Mouse (Mus musculus) testis, adult 2 months (tissue): ENCODE data around the gene Arid2.

Experiments used
- CTCF ChIP-seq: fragments of 200-500 bp; IDR thresholded peaks from 2 replicates; pipeline ENCODE4 v1.5.1; 2012; ENCODE audit warnings: low read depth, mild to moderate bottlenecking, inconsistent platforms, low read length, moderate library complexity; ENCODE audit not compliant: control insufficient read depth, insufficient read depth, insufficient replicate concordance
- POLR2A ChIP-seq: fragments of 200-500 bp; IDR thresholded peaks from 2 replicates; pipeline ENCODE4 v1.6.1; 2012; ENCODE audit warnings: low read depth, mild to moderate bottlenecking, inconsistent platforms, low read length, moderate library complexity; ENCODE audit not compliant: control insufficient read depth

DNA sequence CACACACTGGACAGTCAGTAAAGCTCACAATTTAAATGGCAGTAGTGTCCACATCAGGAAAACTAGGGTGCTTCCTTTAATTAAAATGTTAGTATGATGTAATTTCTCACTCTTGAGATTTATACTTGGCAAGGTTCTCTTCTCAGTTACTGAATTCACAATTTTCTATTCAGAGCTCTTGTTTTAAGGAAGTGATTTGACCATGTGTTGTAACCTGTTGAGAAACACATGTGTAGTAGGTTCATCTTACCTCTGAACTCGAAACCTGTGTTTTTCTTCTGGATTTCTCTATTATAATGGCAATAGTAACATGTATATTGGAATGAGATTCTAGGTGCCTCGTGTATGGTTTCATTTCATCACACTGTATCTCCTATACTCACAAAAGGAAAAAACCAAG is 88.9 kb downstream of the Arid2 start:
- TF ChIP-seq POLR2A (no peak), CTCF (no peak)
